Mouse (Mus musculus) megakaryocyte, adult 5-6 weeks (primary cell): ENCODE results near the gene Top1. TPM values are rescaled to one million over a fixed set of nuclear protein-coding genes. Genes with fewer than 3 reads are reported as not detected.

Source experiments
- ATAC-seq: 2 replicates; pipeline ENCODE4 v1.8.0; 2016; ENCODE audit warnings: mild to moderate bottlenecking, inconsistent platforms; ENCODE audit not compliant: poor library complexity, severe bottlenecking
- total RNA-seq, 2 experiments: library from RNA; stranded (forward) in 1 of 2; stranded (reverse) in 1 of 2; fragments of 153-499, 151-499 nt in 1 of 2; fragments of 221-1000, 200-1000 nt in 1 of 2; gene quantifications; 2 replicates each; pipeline versions ENCODE4 v1.2.3 to v1.2.4; 2015 to 2017

Gene Top1
- total RNA-seq (2015) (70.9 and 75.9 TPM in 2 replicates), total RNA-seq (2017) (99.2 and 125 TPM in 2 replicates)

GRCm38 (mm10) chr2:160645614-160646137, at the start of gene Top1:
Gene Top1 (plus strand): TSS chr2:160645888.
- peak; percentile 90 for ATAC-seq

GRCm38 (mm10) chr2:160597582-160598281, 48.0 kb upstream of the Top1 start:
- peak; percentile 93 for ATAC-seq

GRCm38 (mm10) chr2:160601805-160602204, 43.9 kb upstream of the Top1 start:
- ATAC-seq = peak; percentile 71

GRCm38 (mm10) chr2:160603154-160603933, 42.3 kb upstream of the Top1 start:
- ATAC-seq = peak; percentile 61

- ATAC-seq = no peak
Observed at GRCm38 (mm10) chr2:160610012-160610411, 35.7 kb upstream of the Top1 start.

- no peak for ATAC-seq
Observed at GRCm38 (mm10) chr2:160613186-160613919, 32.3 kb upstream of the Top1 start.

- no peak for ATAC-seq
Observed at GRCm38 (mm10) chr2:160617741-160618140, 27.9 kb upstream of the Top1 start.

GRCm38 (mm10) chr2:160618619-160619220, 27.0 kb upstream of the Top1 start:
- ATAC-seq = no peak

- ATAC-seq = no peak
Observed at GRCm38 (mm10) chr2:160619300-160619699, 26.4 kb upstream of the Top1 start.

- peak; percentile 23; the same call in 1 of the 2 replicates for ATAC-seq
Observed at GRCm38 (mm10) chr2:160619831-160620230, 25.9 kb upstream of the Top1 start.

- ATAC-seq = peak; percentile 79
Observed at GRCm38 (mm10) chr2:160620279-160620963, 25.3 kb upstream of the Top1 start.

- no peak for ATAC-seq
Observed at GRCm38 (mm10) chr2:160621001-160621448, 24.7 kb upstream of the Top1 start.

- no peak for ATAC-seq
Observed at GRCm38 (mm10) chr2:160621661-160622211, 24.0 kb upstream of the Top1 start.

GRCm38 (mm10) chr2:160622646-160623045, 23.0 kb upstream of the Top1 start:
- no peak for ATAC-seq

GRCm38 (mm10) chr2:160623745-160624144, 21.9 kb upstream of the Top1 start:
- no peak for ATAC-seq

- ATAC-seq = peak; percentile 96
Observed at GRCm38 (mm10) chr2:160627207-160628025, 18.3 kb upstream of the Top1 start.

GRCm38 (mm10) chr2:160628055-160628454, 17.6 kb upstream of the Top1 start:
- no peak for ATAC-seq

- ATAC-seq = no peak
Observed at GRCm38 (mm10) chr2:160628666-160629527, 16.8 kb upstream of the Top1 start.
